Mouse (Mus musculus) midbrain, embryonic 13.5 days (tissue): ENCODE results near the gene Krt10. TPM values are rescaled to one million over a fixed set of nuclear protein-coding genes. Genes with fewer than 3 reads are reported as not detected.

Experiments
- ATAC-seq: fragments of 200-750 bp; cut with Nextera tagmentation; 2 replicates; pipeline ENCODE4 v1.8.0; 2017; ENCODE audit warnings: mild to moderate bottlenecking, moderate TSS enrichment, moderate library complexity
- H3K27ac ChIP-seq: fragments of 300-500 bp; sonication (generic); 2 replicates; pipeline ENCODE4 v1.5.1; 2015; ENCODE audit warnings: inconsistent platforms, mild to moderate bottlenecking, moderate library complexity
- H3K27me3 ChIP-seq: fragments of 300-500 bp; sonication (generic); 2 replicates; pipeline ENCODE4 v1.6.1; 2015; ENCODE audit warnings: mild to moderate bottlenecking, inconsistent platforms
- H3K36me3 ChIP-seq: fragments of 300-500 bp; sonication (generic); 2 replicates; pipeline ENCODE4 v1.6.1; 2015; ENCODE audit warnings: mild to moderate bottlenecking, inconsistent platforms
- H3K4me1 ChIP-seq: fragments of 300-500 bp; sonication (generic); replicated peaks from 2 replicates; pipeline ENCODE4 v1.6.1; 2015; ENCODE audit warnings: inconsistent platforms
- H3K4me2 ChIP-seq: fragments of 300-500 bp; sonication (generic); replicated peaks from 2 replicates; pipeline ENCODE4 v1.6.1; 2015; ENCODE audit warnings: moderate library complexity, mild to moderate bottlenecking, inconsistent platforms
- H3K4me3 ChIP-seq: fragments of 300-500 bp; sonication (generic); replicated peaks from 2 replicates; pipeline ENCODE4 v1.5.1; 2015; ENCODE audit warnings: mild to moderate bottlenecking, inconsistent platforms
- H3K9ac ChIP-seq: fragments of 300-500 bp; sonication (generic); replicated peaks from 2 replicates; pipeline ENCODE4 v1.6.1; 2015; ENCODE audit warnings: mild to moderate bottlenecking, inconsistent platforms
- H3K9me3 ChIP-seq: fragments of 300-500 bp; sonication (generic); 2 replicates; pipeline ENCODE4 v1.6.1; 2016; ENCODE audit warnings: mild to moderate bottlenecking, inconsistent platforms
- WGBS: fragments of 180-500 bp; shearing (Covaris S2); methylation state at CpG from one replicate; pipeline ENCODE4 v1.1.7; 2015; 5-methylcytosine and 5-hydroxymethylcytosine counted together
- polyA plus RNA-seq: library from polyadenylated mRNA; unstranded; fragments of >200 nt; fragmentation: Nextera tagmentation; extraction: Ambion mirVana; gene quantifications from 2 replicates; pipeline ENCODE4 v1.2.1, GENCODE M21; 2015

Krt10 gene
- polyA plus RNA-seq, 1 experiment from 2014 or later, result 36.3 TPM

DNA sequence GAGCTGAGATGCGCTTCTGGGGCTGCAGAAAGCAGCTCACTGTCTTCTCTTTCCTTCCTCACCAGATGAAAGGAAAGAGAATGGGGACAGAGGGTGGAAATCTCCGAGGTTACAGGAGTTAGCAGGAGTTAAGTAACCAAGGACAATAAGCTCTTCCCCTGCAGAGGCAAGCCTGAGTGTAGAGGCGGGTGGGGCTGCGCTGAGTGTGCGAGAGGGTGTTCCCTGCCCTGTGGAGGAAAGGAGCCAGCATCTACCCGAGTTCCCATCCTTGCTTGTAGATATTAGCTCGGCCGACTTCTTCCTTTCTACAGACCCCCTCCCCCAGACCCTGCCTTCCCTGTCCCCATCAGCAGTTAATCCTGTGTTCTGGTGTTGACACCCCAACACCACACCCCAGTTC, 9.7 kb upstream of the Krt10 start:
- Histone ChIP-seq H3K4me2 (no peak overlapping the region), H3K9ac (no peak overlapping the region), H3K4me3 (no peak overlapping the region), H3K4me1 (peaks cover 13% of the 10 kb centered on the region), H3K27ac (no peak overlapping the region), H3K27me3 (peaks cover 30% of the 10 kb centered on the region; the same call in 1 of the 2 replicates), H3K36me3 (no peaks in the 10 kb centered on the region), H3K9me3 (no peaks in the 10 kb centered on the region)
- no peak for ATAC-seq
- WGBS, result 56% methylated on average over 8 of the region's 8 CpGs

GRCm38 (mm10) chr11:99398084-99398483, 8.9 kb upstream of the Krt10 start:
- H3K4me2 ChIP-seq, result no peak overlapping the region
- no peak overlapping the region for H3K27ac ChIP-seq
- no peak overlapping the region for H3K4me3 ChIP-seq
- no peak for ATAC-seq
- H3K36me3 ChIP-seq, result no peaks in the 10 kb centered on the region
- whole genome bisulfite sequencing, result 81% methylated on average over 3 of the region's 3 CpGs
- peaks cover 13% of the 10 kb centered on the region for H3K4me1 ChIP-seq
- no peaks in the 10 kb centered on the region for H3K9me3 ChIP-seq
- H3K9ac ChIP-seq, result no peak overlapping the region
- peaks cover 30% of the 10 kb centered on the region; the same call in 1 of the 2 replicates for H3K27me3 ChIP-seq

GRCm38 (mm10) chr11:99396661-99397060, 7.5 kb upstream of the Krt10 start:
- Histone ChIP-seq H3K9ac (no peak overlapping the region), H3K36me3 (0 out of 2 replicates have a peak, but pooled peaks cover 3% of the 10 kb centered on the region), H3K4me1 (peaks cover 13% of the 10 kb centered on the region), H3K4me2 (no peak overlapping the region), H3K27me3 (peaks cover 28% of the 10 kb centered on the region; the same call in 1 of the 2 replicates), H3K27ac (no peak overlapping the region), H3K9me3 (no peaks in the 10 kb centered on the region), H3K4me3 (no peak overlapping the region)
- 62% methylated on average over 2 of the region's 2 CpGs for WGBS
- no peak for ATAC-seq

GRCm38 (mm10) chr11:99396034-99396433, 6.9 kb upstream of the Krt10 start:
- Histone ChIP-seq H3K9me3 (no peaks in the 10 kb centered on the region), H3K36me3 (0 out of 2 replicates have a peak, but pooled peaks cover 3% of the 10 kb centered on the region), H3K4me2 (no peak overlapping the region), H3K27ac (0 out of 2 replicates have a peak overlapping the region, but pooled peaks have one; percentile 21), H3K4me1 (peaks cover 13% of the 10 kb centered on the region), H3K4me3 (no peak overlapping the region), H3K9ac (0 out of 2 replicates have a peak overlapping the region, but pooled peaks have one; percentile 28), H3K27me3 (peaks cover 28% of the 10 kb centered on the region; the same call in 1 of the 2 replicates)
- ATAC-seq, result no peak
- 20% methylated on average over 3 of the region's 3 CpGs for WGBS

GRCm38 (mm10) chr11:99392492-99392891, 3.3 kb upstream of the Krt10 start:
- 0 out of 2 replicates have a peak, but pooled peaks cover 3% of the 10 kb centered on the region for H3K36me3 ChIP-seq
- H3K27me3 ChIP-seq, result 0 out of 2 replicates have a peak, but pooled peaks cover 3% of the 10 kb centered on the region
- H3K4me1 ChIP-seq, result peaks cover 13% of the 10 kb centered on the region
- no peak overlapping the region for H3K4me2 ChIP-seq
- H3K4me3 ChIP-seq, result no peak overlapping the region
- H3K9me3 ChIP-seq, result no peaks in the 10 kb centered on the region
- H3K9ac ChIP-seq, result no peak overlapping the region
- ATAC-seq, result no peak
- WGBS, result 88% methylated on average over 10 of the region's 10 CpGs
- H3K27ac ChIP-seq, result no peak overlapping the region

- no peak for ATAC-seq
- H3K27me3 ChIP-seq, result no peaks in the 10 kb centered on the region
- no peak overlapping the region for H3K4me3 ChIP-seq
- no peak overlapping the region for H3K27ac ChIP-seq
- WGBS, result 87% methylated on average over 6 of the region's 6 CpGs
- H3K4me1 ChIP-seq, result peaks cover 21% of the 10 kb centered on the region
- no peak overlapping the region for H3K9ac ChIP-seq
- no peak overlapping the region for H3K4me2 ChIP-seq
- H3K36me3 ChIP-seq, result 0 out of 2 replicates have a peak, but pooled peaks cover 3% of the 10 kb centered on the region
- H3K9me3 ChIP-seq, result no peaks in the 10 kb centered on the region
Measured at GRCm38 (mm10) chr11:99391375-99391774, 2.2 kb upstream of the Krt10 start.

DNA sequence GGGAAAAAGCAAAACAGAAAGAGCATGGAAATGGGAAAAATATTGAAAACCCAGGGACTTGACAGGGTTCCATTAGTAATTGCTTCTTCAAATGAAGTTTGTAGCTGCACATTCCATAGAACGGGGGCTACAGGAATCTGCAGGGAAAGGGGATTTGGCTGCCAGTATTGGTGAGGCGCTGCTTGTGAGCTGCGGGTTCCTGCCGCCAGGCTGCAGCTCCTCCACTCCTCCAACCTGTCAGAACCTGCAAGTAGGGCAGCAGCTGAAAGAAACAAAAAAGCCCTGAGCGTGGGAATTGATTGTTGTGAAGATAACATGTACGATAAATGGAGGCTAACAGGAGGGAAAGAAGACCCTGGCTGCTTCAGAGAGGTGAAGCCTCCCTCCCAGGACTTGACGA, 1.7 kb upstream of the Krt10 start:
- no peak overlapping the region for H3K4me3 ChIP-seq
- no peaks in the 10 kb centered on the region for H3K27me3 ChIP-seq
- no peak overlapping the region for H3K27ac ChIP-seq
- no peaks in the 10 kb centered on the region for H3K9me3 ChIP-seq
- ATAC-seq, result no peak
- WGBS, result 77% methylated on average over 7 of the region's 7 CpGs
- peaks cover 17% of the 10 kb centered on the region for H3K4me1 ChIP-seq
- H3K36me3 ChIP-seq, result 0 out of 2 replicates have a peak, but pooled peaks cover 3% of the 10 kb centered on the region
- no peak overlapping the region for H3K9ac ChIP-seq
- H3K4me2 ChIP-seq, result no peak overlapping the region

DNA sequence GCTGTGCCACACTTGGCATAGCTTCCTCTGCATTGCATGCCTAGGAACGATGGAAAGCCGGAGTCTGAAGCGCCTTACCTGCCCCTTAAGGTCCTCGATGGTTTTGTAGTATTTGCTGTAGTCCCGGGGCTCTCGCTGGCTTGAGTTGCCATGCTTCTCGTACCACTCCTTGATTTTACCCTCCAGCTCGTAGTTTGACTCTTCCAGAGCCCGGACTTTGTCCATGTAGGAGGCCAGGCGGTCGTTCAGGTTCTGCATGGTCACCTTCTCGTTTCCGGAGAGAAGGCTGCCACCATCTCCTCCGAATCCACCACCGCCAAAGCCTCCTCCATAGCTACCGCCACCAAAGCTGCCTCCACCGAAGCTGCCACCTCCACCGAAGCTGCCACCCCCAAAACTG, 503 bp downstream of the Krt10 start:
- no peak overlapping the region for H3K9ac ChIP-seq
- WGBS, result 94% methylated on average over 18 of the region's 18 CpGs
- ATAC-seq, result no peak
- H3K4me3 ChIP-seq, result no peak overlapping the region
- 0 out of 2 replicates have a peak, but pooled peaks cover 3% of the 10 kb centered on the region for H3K36me3 ChIP-seq
- peaks cover 5% of the 10 kb centered on the region for H3K27me3 ChIP-seq
- H3K4me2 ChIP-seq, result no peak overlapping the region
- H3K4me1 ChIP-seq, result peaks cover 15% of the 10 kb centered on the region
- H3K9me3 ChIP-seq, result no peaks in the 10 kb centered on the region
- no peak overlapping the region for H3K27ac ChIP-seq

DNA sequence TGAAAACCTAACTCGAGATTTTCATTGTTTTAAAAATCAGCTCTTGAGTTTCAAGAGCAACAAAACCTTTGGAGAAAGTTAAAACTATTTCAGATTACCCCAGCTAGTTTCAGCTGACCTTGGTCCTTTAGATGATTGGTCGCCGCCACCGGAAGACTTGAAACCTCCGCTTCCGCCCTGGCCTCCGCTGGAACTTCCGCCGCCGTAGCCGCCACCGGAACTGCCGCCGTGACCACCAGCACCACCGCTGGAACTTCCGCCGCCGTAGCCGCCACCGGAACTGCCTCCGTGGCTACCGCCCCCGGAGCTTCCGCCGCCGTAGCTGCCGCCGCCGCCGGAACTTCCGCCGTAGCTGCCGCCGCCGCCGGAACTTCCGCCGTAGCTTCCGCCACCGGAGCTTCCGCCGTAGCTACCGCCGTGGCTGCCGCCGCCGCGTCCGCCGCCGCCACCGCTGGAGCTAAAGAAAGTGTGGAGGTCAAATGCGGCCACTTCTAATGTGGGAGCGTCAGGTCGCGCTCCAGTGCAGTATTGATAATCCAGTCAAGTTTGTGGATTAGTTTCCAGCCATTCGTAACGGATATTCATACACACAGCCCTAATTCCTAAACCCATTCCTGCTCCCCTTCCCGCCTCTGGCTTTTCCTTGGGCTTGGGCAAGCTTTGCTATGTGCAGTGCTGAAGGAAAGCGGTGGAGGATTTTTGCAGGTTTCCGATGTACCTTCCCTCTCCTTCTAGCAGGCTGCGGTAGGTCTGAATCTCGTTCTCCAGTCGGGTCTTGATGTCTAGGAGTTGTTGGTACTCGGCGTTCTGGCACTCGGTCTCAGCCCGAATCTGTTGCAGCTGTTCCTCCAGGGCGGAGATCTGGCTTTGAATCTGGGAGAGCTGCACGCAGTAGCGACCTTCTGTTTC, 3.1 kb downstream of the Krt10 start:
- Histone ChIP-seq H3K4me3 (peak overlapping the region; percentile 63), H3K27me3 (peaks cover 28% of the 10 kb centered on the region), H3K27ac (peak overlapping the region; percentile 96), H3K9me3 (no peaks in the 10 kb centered on the region), H3K4me2 (peak overlapping the region; percentile 72), H3K9ac (peak overlapping the region; percentile 82), H3K36me3 (no peaks in the 10 kb centered on the region), H3K4me1 (peaks cover 15% of the 10 kb centered on the region)
- 3% methylated on average over 71 of the region's 71 CpGs for WGBS
- peak; percentile 84 for ATAC-seq

DNA sequence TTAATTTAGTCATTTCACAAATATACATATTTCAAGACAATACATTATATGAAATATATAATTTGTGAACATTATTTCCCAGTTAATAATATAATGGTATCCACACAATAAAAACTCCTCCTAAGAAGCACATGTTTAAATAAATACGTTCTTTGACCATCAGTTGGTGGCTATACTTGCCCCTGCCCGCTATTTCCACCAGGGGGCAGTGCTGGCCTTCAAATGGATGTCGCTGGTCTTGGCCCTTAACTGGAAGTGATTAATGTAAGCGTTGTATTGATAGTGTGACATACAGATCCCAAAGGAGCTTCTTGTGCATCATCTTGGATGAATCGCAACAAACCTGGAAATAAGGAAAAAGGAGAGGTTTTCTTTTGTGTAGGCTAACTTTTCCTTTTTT, 9.6 kb downstream of the Krt10 start:
- no peak overlapping the region for H3K27ac ChIP-seq
- H3K4me1 ChIP-seq, result no peaks in the 10 kb centered on the region

GRCm38 (mm10) chr11:99374803-99375202, 14.4 kb downstream of the Krt10 start, which contains the start of gene Krt28:
TSS of gene Krt28 (minus strand) at chr11:99374903.
- Histone ChIP-seq H3K9ac (no peak within 1 kb of the TSS), H3K4me2 (no peak within 1 kb of the TSS), H3K27me3 (no peaks in the 10 kb centered on the region), H3K9me3 (no peaks in the 10 kb centered on the region), H3K4me3 (no peak within 1 kb of the TSS), H3K27ac (no peak within 1 kb of the TSS), H3K36me3 (no peaks in the 10 kb centered on the region), H3K4me1 (no peaks in the 10 kb centered on the region)
- 83% methylated on average over 13 of the region's 13 CpGs for WGBS
- ATAC-seq, result no peak

More for the DNA sequence above, 9.6 kb downstream of the Krt10 start:
- H3K9ac ChIP-seq, result no peak overlapping the region
- H3K4me2 ChIP-seq, result no peak overlapping the region
- no peak for ATAC-seq
- WGBS, result 20% methylated on average over 5 of the region's 5 CpGs
- H3K4me3 ChIP-seq, result no peak overlapping the region
- H3K36me3 ChIP-seq, result no peaks in the 10 kb centered on the region
- peaks cover 31% of the 10 kb centered on the region for H3K27me3 ChIP-seq
- no peaks in the 10 kb centered on the region for H3K9me3 ChIP-seq

- no peak for ATAC-seq
- no peaks in the 10 kb centered on the region for H3K27me3 ChIP-seq
- no peak overlapping the region for H3K4me3 ChIP-seq
- no peak overlapping the region for H3K27ac ChIP-seq
- H3K9ac ChIP-seq, result no peak overlapping the region
- H3K9me3 ChIP-seq, result no peaks in the 10 kb centered on the region
- 81% methylated on average over 8 of the region's 8 CpGs for WGBS
- H3K36me3 ChIP-seq, result no peaks in the 10 kb centered on the region
- H3K4me1 ChIP-seq, result no peaks in the 10 kb centered on the region
- no peak overlapping the region for H3K4me2 ChIP-seq
Measured at GRCm38 (mm10) chr11:99369853-99370451, 19.2 kb downstream of the Krt10 start.
